Mouse (Mus musculus) lung, postnatal 14 days (tissue): Measurements from ENCODE around the gene Srrm3.

ENCODE experiments used
- DNase-seq: peaks from one replicate; pipeline ENCODE4 v3.0.0; 2021

The Srrm3 gene

DNA sequence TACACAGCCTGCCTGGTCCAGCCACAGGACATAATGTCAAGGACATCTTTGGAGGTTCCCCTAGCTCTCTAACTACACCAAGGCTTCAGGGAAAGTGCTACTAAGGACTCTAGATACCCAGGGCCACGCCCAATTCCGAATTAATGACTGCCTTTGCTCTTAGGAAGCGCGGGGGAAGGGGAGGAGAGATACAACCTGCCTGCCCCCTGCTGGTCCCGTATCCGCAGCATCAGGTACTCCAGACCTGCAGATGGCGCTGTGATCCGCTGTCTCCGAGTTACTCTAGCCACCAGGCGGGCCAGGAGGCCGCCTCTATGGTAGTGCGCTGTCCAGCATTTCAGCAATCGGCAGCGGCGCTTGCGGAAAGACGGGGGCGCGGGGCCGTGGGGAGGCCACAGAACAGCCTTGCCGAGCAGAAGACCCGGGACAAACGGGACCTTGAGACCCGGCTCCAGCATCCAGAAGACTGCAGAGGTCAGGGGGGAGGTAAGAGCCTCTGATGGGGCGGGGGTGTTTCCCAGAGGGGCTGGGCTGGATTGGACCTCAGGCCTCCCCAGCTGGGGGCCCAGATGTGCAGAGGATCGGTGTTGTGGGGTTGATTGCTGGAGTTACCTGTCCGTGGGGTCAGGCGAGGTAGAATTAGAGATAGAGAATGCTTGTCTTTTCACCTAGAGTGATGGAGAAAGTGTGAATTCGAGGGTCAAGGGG is at the start of gene Srrm3:
Gene Srrm3, plus strand, starts transcription at position 336 of the 708 bp plus-strand sequence.
- peak; percentile 95 for DNase-seq

DNA sequence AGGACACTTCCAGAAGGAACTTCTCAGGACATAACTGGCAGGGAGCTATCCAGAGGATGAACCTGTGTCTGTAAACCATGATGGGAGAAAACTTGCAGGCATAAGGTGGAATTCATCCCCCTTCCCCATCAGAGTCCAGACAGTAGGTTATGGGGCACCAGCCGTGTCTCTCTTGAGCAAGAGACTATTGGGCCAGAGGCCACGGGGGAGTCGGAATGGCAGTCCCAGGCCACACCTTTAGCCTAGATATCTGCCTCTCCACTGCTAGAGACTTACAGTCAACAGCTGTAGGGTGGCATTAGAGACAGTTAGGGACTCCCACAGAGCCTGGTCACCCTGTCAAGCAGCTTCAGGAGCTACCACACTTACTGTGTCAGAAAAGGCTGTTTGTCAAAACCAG is 44.8 kb upstream of the Srrm3 start:
- no peak for DNase-seq

DNA sequence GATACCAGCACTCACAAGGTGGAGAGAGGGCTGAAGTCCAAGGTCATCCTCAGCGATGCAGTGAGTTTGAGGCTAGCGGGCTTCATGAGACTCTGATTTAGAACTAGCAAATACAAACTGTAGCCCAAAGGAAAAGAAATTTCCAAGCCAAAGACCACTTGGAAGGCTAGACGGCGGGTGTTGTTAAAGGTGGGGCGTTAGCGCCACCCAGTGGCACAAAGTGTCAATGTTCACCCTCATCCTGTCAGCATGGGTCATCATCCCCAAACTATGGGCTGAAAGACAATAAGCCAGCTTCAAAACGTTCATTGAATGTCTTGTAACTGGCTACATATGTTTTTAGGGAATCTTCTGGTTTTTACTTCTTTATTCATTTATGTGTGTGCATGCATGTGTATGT is 43.2 kb upstream of the Srrm3 start:
- DNase-seq, result peak; percentile 83

DNA sequence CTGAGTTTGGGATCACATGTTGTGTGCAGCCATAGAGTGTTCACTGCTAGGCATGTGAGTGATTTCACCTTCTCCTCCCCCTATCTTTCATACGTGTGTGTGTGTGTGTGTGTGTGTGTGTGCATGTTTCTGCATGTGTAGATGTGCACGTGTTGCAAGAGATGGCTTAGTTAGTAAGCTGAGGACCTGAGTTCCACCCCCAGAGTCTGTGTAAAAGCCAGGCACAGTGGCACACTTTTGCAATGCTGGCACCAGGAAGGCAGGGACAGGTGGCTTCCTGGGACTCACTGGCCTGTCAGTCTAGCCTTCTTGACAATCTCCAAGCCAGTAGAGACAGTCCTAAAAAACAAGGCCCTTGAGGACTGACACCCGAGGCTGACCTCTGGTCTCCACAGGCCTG is 41.7 kb upstream of the Srrm3 start:
- DNase-seq, result no peak

DNA sequence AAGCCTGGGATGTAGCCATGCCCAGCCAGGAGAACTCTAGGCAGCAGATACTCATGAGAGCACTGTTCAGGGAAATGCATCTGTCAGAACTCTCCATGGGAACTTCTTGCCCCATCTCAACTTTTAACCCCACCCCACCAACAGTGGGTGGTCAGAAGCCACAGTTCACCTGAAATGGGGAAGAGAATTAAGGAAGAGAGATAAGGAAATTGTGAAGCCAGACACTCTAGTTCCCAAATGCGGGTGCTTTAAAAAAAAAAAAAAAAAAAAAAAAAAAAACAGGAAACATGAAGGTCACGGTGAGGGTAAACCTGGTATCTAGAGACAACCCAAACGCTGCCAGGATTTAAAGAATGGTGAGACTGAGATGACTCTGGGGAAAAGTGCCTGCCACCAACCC is 34.2 kb upstream of the Srrm3 start:
- no peak for DNase-seq

DNA sequence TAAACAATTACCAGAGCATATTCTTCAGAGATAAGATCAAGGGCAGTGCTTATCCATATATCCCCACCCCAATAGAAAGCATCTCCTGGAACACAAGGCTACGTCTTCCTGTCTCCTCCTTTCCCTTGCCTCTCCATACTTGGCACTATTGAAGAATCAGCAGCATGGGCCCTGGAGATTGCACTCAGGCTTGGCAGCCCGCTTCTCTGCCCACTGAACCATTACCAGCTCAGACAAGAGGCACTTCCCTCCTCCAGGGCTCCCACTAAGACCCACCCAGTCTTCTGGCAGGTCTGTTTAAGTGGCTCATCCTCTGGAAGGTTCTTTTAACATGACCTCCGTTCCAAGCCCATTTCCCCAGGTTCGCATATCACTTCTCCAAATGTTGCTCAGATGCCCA is 30.1 kb upstream of the Srrm3 start:
- no peak for DNase-seq

DNA sequence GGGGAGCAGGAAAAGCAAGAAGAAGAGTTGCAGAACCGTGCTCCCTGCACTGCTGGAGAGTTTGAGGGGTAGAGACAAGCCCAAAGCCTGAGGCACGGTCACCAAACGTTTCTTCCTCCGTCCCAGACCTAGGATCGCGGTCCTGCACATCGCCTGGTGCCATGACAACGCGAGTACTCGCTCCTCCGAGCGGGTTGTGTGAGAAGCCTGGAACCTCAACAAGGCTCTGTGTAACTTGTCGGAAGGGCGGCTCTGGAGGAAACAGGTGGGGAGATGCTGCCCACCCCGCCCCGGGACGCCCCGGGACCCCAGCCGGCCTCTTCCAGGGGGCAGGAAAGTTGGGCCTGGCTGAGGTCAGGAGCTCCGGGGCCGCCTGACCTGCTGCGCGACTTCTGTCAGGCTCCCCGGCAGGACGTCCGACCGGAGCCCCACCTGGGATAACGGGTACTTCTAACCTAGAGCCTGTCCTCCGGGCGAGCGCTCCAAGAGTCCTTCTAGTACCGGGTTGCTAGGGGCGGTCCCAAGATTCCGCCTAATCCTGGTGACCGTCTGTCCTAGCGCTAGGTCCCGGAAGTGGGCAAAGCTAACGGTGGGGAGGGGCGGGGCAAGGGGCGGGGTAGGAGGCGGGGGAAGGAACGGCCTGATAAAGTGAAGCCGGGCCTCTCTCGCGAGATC is 28.8 kb upstream of the Srrm3 start, which contains the start of gene Styxl1:
Gene Styxl1, minus strand, starts transcription at position 590 of the 675 bp plus-strand sequence.
- no peak for DNase-seq

DNA sequence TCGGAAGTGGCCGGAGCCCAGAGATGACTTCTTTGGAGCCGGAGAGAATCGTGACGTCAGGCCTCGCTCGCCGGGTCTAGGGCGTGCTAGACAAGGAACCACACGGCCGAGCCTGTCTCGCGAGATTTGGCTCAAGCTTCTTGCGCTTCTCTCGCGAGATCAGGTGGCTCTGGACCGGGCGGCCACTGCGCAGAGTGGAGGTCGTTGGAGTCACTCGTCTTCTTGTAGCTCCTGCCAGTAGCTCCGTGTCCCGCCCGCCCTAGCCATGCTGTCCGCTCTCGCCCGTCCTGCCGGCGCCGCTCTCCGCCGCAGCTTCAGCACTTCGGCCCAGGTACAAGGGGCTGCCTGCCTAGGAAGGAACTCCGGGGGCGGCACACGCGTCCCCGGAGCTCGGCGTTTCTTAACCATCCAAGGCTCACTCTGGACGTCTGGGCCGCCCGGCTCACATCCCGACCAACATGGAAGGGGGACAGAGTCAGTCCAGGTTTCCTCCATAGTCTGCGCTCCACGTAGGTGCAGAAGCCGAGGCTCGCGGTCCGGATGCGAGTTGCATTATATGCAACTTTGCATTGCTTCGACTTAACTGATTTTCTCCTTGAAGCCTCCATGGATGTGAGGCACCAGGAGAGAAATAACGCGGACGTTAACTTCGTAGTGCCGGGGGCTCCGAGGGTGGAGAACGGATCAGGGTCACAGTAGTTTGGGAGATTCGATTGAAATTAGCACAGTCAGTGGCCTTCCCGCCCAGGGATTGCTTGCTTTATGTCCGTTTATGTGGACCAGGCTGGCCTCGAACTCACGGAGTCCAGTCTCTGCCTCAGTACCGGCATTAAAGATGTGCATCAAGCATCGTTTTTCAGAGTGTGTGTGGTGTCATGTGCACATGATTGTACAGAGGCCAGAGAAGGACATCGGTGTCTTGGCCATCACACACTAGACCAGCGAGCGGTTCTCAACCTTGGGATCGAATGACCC is 27.9 kb upstream of the Srrm3 start, which contains the start of gene Mdh2:
Gene Mdh2, plus strand, starts transcription at position 10 of the 975 bp plus-strand sequence.
- peak; percentile 100 for DNase-seq

DNA sequence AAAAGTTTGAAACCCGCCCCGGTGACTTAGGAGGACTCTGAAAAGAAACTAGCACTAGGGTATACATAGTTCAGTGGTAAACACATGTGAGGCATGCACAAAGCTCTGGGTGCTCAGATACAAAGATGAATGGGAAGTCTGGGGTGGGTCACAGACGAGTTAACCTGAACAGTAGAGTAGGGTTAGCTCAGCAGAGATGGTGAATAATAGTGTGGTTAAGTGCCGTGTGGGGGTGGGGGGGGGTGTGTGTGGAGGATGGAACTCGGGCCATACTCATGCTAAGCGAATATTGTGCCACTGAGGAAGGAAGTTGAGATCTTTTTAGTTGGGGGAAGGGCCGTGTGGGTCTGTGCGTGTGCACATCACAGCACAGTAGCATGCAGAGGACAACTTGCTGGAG is 26.4 kb upstream of the Srrm3 start:
- DNase-seq, result no peak

DNA sequence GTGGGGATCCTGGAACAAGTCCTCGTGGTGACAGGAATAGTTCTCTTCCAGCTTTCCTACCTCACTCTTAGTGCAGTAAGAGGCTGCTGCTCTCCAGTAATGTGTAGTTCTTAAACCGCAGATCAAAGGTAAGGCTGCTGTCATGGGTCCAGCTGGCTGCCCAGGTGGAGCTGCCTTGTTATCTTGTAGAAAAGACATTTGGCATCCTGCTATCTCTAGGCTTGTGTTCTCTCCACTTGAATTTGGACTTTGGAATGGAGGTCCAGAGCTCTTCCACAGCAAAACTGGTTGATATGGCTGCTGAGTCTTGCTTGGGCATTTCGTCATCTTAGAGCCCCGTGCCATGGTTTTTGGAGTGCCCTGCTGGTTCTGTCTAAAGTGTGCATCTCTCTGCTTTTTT is 23.8 kb upstream of the Srrm3 start:
- no peak for DNase-seq

DNA sequence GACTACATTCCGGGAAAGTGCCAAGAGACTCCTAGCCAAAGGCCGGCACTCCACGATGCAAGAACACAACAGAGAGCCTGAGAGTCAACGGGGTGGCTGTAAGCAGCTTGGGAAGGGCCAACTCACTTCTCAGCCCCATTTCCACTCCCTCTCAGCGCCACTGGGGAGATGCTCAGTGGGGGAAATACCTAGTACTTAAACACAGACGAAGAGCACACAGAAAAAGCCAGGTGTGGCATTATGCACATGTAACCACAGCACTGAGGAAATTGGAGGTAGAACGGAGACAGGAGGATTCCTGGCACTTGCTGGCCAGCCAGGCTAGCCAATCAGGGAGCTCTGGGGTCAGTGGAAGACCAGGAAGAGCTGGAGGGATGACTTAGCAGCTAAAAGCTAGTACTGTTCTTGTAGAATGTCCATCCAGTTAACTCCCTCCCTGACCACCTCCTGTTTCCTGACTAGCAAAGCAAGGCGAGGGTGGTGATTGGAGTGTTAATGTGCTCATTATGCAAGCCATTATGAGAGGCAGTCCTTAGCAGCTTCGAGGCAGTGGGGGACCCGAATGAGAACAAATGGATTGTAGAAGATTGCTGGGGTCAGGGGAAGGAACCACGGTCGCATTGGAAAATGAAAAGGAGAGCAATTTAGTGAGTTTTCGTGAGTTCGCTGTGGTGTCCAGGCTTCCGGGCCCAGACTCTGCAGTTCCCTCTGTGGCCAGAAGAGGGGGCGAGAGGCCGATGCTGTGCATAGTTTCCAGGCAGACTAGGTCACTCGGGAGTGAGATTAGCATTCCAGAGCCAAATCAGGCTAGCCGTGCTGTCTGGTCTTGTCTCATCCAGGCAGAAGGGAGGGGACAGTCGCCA is 12.5 kb upstream of the Srrm3 start:
- peak; percentile 89 for DNase-seq

DNA sequence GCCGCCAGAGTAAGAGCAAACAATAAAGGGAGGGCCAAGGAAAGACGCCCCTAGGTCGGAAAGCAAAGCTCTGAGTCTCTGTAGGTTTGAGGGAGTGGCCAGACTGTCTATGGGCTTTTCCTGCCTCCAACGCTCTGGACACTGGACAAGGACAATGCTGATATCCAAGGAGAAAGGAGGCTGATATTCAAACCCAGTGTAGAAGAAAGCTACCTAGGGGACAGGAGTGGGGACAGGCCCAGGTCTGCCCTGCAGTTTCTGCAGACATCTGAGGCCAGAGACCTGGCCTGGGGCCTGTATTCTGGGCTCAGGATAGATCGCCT is 11.9 kb upstream of the Srrm3 start:
- DNase-seq, result no peak

DNA sequence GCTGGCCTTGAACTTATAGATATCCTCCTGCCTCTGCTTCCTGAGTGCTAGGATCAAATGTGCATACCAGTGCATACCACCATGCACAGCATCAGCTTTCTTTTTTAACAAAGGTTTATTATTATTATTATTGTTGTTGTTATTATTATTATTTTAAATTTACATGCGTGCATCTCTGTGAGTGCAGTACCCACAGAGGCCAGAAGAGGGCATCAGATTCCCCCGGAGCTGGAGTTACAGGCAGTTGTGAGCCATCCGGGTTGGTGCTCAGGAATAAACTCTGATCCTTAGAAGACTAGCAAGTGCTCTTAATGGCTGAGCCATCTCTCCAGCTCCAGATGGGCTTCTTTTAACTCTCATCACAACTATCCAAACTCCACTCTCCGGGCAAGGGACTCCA is 6.9 kb upstream of the Srrm3 start:
- no peak for DNase-seq

DNA sequence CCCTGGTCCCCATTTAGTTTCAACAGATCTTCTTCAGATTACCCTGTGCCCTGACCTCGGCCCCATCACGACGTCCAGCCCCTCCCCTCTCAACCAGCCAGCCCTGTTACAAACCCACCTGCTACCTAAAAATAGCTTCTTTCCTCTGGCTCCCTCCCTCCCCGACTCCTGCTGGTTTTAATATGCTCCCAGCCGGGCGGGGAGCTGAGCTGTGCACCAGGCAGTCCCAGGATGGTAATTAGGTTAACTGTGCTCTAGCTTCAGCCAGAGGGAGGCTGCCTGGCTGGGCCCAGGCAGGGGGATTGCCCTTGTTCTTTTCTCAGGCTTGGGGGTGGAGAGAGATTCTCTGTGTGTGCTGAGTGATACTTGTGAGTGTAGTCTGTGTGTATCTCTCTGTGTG is 5.8 kb upstream of the Srrm3 start:
- no peak for DNase-seq

DNA sequence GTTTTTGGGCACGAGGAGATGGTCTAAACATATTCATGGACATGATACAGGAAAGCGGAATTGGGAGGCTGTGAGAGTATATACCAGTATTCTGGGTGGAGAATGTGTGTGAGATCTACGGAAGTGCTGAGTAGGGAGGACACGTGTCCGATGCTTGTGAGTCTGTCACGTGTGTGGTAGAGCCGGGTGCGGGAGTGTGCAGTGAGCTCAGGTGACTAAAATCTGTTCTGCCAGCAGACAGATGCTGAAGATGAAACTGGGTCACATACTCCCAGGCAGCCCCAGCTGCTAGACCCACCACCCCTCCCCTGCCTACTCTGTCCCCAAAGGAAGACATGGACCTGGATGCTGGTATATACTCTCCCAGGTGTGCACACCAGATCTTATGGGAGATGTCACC is 4.0 kb upstream of the Srrm3 start:
- no peak for DNase-seq

DNA sequence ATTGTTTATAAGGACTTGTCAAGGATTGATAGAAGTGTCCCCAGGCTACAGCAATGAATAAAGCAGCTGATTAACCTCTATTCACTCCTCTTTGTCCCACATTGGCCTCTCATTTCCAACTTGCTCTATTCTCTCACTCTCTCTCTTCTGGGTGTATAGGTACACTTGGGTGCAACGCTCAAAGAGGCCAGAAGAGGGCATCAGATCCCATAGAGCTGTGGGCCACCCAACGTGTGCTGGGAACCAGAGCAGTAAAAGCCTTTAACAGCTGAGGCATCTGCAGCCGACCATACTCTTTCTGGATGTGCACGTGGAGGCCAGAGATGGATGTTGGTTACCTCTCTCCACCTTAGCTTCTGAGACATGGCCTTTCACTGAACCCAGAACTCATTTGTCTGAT is 3.6 kb upstream of the Srrm3 start:
- DNase-seq, result no peak

DNA sequence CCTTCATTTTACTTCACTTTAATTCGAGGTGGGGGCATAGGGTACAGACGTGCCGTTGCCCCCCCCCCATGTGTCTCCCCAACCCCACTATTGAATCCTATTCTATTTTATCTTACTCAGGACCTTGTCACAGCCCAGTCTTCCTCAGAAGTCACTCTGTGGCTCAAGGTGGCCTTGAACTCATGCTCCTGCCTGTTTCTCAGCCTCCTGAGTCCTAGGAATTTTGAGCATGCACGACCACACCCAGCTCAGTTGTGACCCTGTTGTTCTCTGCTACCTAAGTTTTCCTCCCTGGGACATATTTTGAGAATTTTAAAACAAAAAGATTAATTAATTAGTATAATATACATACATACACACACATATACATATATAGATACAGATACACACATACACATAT is 3.0 kb upstream of the Srrm3 start:
- no peak for DNase-seq

DNA sequence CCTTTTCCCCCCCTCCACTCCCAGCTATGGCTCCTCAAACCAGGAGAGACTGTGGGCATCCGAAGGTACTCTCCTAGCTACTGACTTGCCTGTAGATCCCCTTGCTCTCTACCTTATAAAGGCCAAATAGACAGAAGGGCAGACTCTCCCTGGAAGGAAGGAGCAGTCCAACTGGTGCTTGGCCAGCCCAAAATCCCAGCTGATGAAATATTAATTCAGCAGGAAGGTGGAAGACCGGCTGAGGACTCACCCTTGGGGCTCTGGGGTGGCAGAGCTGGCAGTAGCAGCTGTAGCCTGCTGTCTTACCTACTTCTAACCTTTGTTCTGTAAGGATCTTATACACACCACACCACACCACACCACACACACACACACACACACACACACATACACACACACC is 2.0 kb upstream of the Srrm3 start:
- DNase-seq, result no peak

DNA sequence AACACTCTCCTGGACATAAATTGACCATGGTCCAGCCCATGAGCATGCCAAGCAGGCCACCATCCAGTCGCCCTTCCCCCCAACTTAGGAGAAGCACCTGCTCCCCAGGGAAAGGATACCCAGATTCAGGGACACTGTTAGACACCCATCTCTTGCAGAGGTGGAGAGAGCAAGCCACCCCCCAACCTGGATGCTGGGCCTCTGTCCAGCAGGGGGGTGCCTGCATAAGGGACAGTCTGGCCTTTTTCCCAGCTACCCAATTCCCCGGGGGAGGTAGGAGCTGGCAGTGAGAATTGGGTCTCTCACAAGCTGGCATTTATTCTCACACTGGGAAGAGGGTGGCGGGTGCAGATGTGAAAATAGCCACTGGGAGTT is 560 bp downstream of the Srrm3 start:
- DNase-seq, result no peak

DNA sequence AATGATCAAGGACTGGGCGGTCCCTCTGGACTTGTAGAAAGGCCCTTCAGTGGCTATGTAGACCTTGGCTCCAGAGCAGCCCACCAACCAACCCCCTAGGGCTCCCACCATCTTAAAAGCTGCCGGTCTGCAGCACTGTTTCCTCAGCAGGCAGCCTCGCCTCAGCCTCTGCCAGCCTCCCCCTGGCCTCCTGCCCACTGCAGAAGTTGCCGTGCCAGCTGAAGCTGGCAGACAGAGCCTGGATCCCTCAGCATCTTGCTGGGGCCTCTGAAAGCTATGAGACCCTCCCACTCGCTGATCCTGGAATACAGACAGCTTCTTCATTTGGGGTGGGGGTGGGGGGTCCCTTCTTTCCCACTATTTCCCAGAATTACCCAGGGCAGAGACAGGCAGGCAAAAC is 6.3 kb downstream of the Srrm3 start:
- DNase-seq, result no peak

DNA sequence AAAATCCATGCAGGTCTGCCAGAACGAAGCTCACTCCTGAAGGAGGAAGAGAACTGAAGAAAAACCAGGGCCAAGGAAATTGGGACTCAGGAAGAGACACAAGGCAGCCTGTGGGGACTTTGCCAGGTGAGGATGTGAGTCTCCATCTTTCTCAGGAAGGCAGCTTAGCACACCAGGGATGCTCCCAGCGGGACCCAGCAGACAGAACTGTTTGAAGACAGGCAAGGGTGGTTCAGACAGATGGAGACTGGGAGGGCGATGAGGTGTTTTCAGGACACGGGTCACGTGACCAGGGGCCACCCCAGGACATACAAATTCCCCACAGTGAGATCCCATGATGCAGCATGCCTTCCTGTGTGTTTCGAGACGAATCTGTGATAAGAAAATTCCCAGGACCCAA is 11.8 kb downstream of the Srrm3 start:
- DNase-seq, result no peak

DNA sequence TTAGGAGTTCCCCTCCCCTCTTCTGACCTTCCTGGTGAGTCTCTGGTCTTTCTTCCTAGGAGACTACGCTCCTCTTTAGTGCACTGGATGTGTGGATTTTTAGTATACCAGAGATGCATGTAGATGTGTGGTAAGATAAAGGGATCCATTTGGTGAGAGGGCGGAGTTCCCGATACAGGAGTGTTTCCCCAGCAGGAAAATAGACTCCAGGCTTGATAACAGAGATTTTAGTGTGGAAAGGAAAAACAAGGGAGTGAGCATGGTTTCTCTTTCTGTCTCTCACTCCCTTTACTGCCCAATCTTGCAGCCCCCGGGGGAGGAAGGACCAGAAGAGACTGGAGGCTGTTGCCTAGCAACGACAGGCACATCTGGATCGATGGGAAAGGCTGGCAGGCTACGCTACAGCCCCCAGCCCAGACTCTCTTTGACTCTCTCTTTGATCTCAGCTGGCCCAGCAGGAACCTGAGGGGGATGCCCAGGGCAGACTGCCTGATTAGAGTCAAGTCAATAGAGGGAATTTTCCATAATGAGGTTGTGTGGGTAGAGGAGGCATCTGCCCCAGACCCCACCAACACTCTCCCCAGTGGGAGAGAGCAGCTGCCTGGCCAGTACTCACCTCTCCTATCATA is 15.7 kb downstream of the Srrm3 start:
- DNase-seq, result no peak
